Mouse (Mus musculus) hindbrain, postnatal 0 days (tissue): ENCODE data around the gene Rdh12. TPM values are rescaled to one million over a fixed set of nuclear protein-coding genes. Genes with fewer than 3 reads are reported as not detected.

Experiments used
- ATAC-seq: fragments of 200-750 bp; cut with Nextera tagmentation; 2 replicates; pipeline ENCODE4 v1.8.0; 2017; ENCODE audit warnings: mild to moderate bottlenecking, moderate TSS enrichment, moderate library complexity
- DNase-seq: peaks from one replicate; pipeline ENCODE4 v3.0.0-alpha.2; 2015; ENCODE audit warnings: low spot score
- H3K27ac ChIP-seq: fragments of 300-500 bp; sonication (generic); 2 replicates; pipeline ENCODE4 v1.5.1; 2014; ENCODE audit warnings: mild to moderate bottlenecking
- H3K27me3 ChIP-seq: fragments of 300-500 bp; sonication (generic); 2 replicates; pipeline ENCODE4 v1.6.1; 2014; ENCODE audit warnings: low read length, mixed read lengths; ENCODE audit not compliant: insufficient read depth
- H3K36me3 ChIP-seq: fragments of 300-500 bp; sonication (generic); 2 replicates; pipeline ENCODE4 v1.6.1; 2014; ENCODE audit warnings: low read length, mixed read lengths; ENCODE audit not compliant: insufficient read depth
- H3K4me1 ChIP-seq: fragments of 300-500 bp; sonication (generic); 2 replicates; pipeline ENCODE4 v1.6.1; 2014; ENCODE audit warnings: antibody characterized with exemption, low read length, mixed read lengths; ENCODE audit not compliant: insufficient read depth
- H3K4me2 ChIP-seq: fragments of 300-500 bp; sonication (generic); 2 replicates; pipeline ENCODE4 v1.6.1; 2014; ENCODE audit warnings: low read depth, mild to moderate bottlenecking, low read length, moderate library complexity, mixed read lengths
- H3K4me3 ChIP-seq: fragments of 300-500 bp; sonication (generic); 2 replicates; pipeline ENCODE4 v1.5.1; 2014; ENCODE audit warnings: low read length
- H3K9ac ChIP-seq: fragments of 300-500 bp; sonication (generic); replicated peaks from 2 replicates; pipeline ENCODE4 v1.6.1; 2014; ENCODE audit warnings: mild to moderate bottlenecking, low read length, moderate library complexity, mixed read lengths
- H3K9me3 ChIP-seq: fragments of 300-500 bp; sonication (generic); 2 replicates; pipeline ENCODE4 v1.6.1; 2016; ENCODE audit warnings: low read length, mixed read lengths
- CTCF ChIP-seq: IDR thresholded peaks from 2 replicates; pipeline ENCODE4 v1.5.1; 2016; ENCODE audit warnings: antibody characterized with exemption, control low read depth, low read depth
- WGBS: fragments of 180-500 bp; shearing (Covaris S2); extraction: QIAGEN DNeasy Blood & Tissue Kit; methylation state at CpG from one replicate; pipeline ENCODE4 v1.1.7; 2014; 5-methylcytosine and 5-hydroxymethylcytosine counted together
- polyA plus RNA-seq: library from polyadenylated mRNA; unstranded; fragments of >200 nt; fragmentation: Nextera tagmentation; extraction: Ambion mirVana; gene quantifications from 2 replicates; pipeline ENCODE4 v1.2.1, GENCODE M21; 2015
- total RNA-seq: library from RNA; depleted of rRNA; stranded (reverse); fragments of >200 nt; gene quantifications from 2 replicates; pipeline ENCODE4 v1.2.3, GENCODE M21; 2014; rRNA removed

Gene Rdh12
- total and polyA plus RNA-seq, 2 experiments from 2014 or later: 0.47 to 0.83 TPM

- H3K27me3 ChIP-seq: no peaks in the 10 kb centered on the region
- WGBS: 87% methylated on average over 3 of the region's 3 CpGs
- no peak for TF ChIP-seq CTCF
- no peak for DNase-seq
- H3K9ac ChIP-seq: no peak overlapping the region
- no peak overlapping the region for H3K4me3 ChIP-seq
- H3K4me1 ChIP-seq: no peaks in the 10 kb centered on the region
- peaks cover 73% of the 10 kb centered on the region for H3K36me3 ChIP-seq
- H3K27ac ChIP-seq: no peak overlapping the region
- no peak overlapping the region for H3K4me2 ChIP-seq
- no peaks in the 10 kb centered on the region for H3K9me3 ChIP-seq
- ATAC-seq: no peak
Measured at GRCm38 (mm10) chr12:79248110-79248509, 39.4 kb downstream of the Rdh12 start.

- Histone ChIP-seq H3K4me3 (no peak overlapping the region), H3K4me1 (no peaks in the 10 kb centered on the region), H3K27me3 (no peaks in the 10 kb centered on the region), H3K4me2 (no peak overlapping the region), H3K27ac (no peak overlapping the region), H3K9me3 (no peaks in the 10 kb centered on the region), H3K9ac (no peak overlapping the region), H3K36me3 (peaks cover 53% of the 10 kb centered on the region; the same call in 1 of the 2 replicates)
- TF ChIP-seq CTCF: no peak
- WGBS: 91% methylated on average over 9 of the region's 9 CpGs
- ATAC-seq (no peak), DNase-seq (no peak)
Measured at GRCm38 (mm10) chr12:79253294-79254053, 44.8 kb downstream of the Rdh12 start.

GRCm38 (mm10) chr12:79254975-79255374 is 46.3 kb downstream of the Rdh12 start:
- Histone ChIP-seq H3K9ac (no peak overlapping the region), H3K4me2 (no peak overlapping the region), H3K9me3 (no peaks in the 10 kb centered on the region), H3K4me1 (no peaks in the 10 kb centered on the region), H3K36me3 (peaks cover 48% of the 10 kb centered on the region; the same call in 1 of the 2 replicates), H3K27ac (no peak overlapping the region), H3K4me3 (no peak overlapping the region), H3K27me3 (no peaks in the 10 kb centered on the region)
- DNase-seq (no peak), ATAC-seq (no peak)
- TF ChIP-seq CTCF: no peak
- WGBS: 95% methylated on average over 10 of the region's 10 CpGs

- H3K36me3 ChIP-seq: peaks cover 52% of the 10 kb centered on the region
- 88% methylated on average over 2 of the region's 2 CpGs for WGBS
Measured at GRCm38 (mm10) chr12:79260154-79260553, 51.4 kb downstream of the Rdh12 start.

GRCm38 (mm10) chr12:79261035-79261434 is 52.3 kb downstream of the Rdh12 start:
- WGBS: 44% methylated on average over 5 of the region's 5 CpGs
- Histone ChIP-seq H3K27me3 (no peaks in the 10 kb centered on the region), H3K4me3 (no peak overlapping the region), H3K9ac (no peak overlapping the region), H3K9me3 (no peaks in the 10 kb centered on the region), H3K4me2 (no peak overlapping the region), H3K27ac (no peak overlapping the region), H3K36me3 (peaks cover 55% of the 10 kb centered on the region), H3K4me1 (no peaks in the 10 kb centered on the region)
- ATAC-seq (no peak), DNase-seq (peak; percentile 49)
- peak; percentile 54 for TF ChIP-seq CTCF

More at GRCm38 (mm10) chr12:79260154-79260553, 51.4 kb downstream of the Rdh12 start:
- H3K27me3 ChIP-seq: no peaks in the 10 kb centered on the region
- TF ChIP-seq CTCF: no peak
- no peak overlapping the region for H3K4me3 ChIP-seq
- ATAC-seq (no peak), DNase-seq (no peak)
- H3K9ac ChIP-seq: no peak overlapping the region
- H3K4me2 ChIP-seq: no peak overlapping the region
- H3K27ac ChIP-seq: no peak overlapping the region
- H3K9me3 ChIP-seq: no peaks in the 10 kb centered on the region
- H3K4me1 ChIP-seq: no peaks in the 10 kb centered on the region

Other genes with a start within 250 kb of the Rdh12 start
- 192 and 214 TPM in 2 replicates for gene Tmem229b, start 201.3 kb upstream of the Rdh12 start, total RNA-seq
- gene Tmem229b, start 201.3 kb upstream of the Rdh12 start, polyA plus RNA-seq: 51.0 and 54.4 TPM in 2 replicates
- 5.5 and 5.9 TPM in 2 replicates for gene Plekhh1, start 179.8 kb upstream of the Rdh12 start, total RNA-seq
- gene Plekhh1, start 179.8 kb upstream of the Rdh12 start, polyA plus RNA-seq: 1.2 and 1.4 TPM in 2 replicates
- gene Pigh, start 119.3 kb upstream of the Rdh12 start, total RNA-seq: 25.0 and 41.9 TPM in 2 replicates
- gene Pigh, start 119.3 kb upstream of the Rdh12 start, polyA plus RNA-seq: 12.8 TPM in 2 replicates
- gene Arg2, start 78.1 kb upstream of the Rdh12 start, total RNA-seq: 9.8 and 10.1 TPM in 2 replicates
- gene Arg2, start 78.1 kb upstream of the Rdh12 start, polyA plus RNA-seq: 19.5 and 20.5 TPM in 2 replicates
- gene Vti1b, start 36.2 kb upstream of the Rdh12 start, total RNA-seq: 49.4 and 59.7 TPM in 2 replicates
- gene Vti1b, start 36.2 kb upstream of the Rdh12 start, polyA plus RNA-seq: 217 and 218 TPM in 2 replicates
- 44.9 and 46.1 TPM in 2 replicates for gene Rdh11, start 16.6 kb upstream of the Rdh12 start, total RNA-seq
- 30.7 and 34.9 TPM in 2 replicates for gene Rdh11, start 16.6 kb upstream of the Rdh12 start, polyA plus RNA-seq
- 24.5 and 28.0 TPM in 2 replicates for gene Zfyve26, start 87.4 kb downstream of the Rdh12 start, total RNA-seq
- 6.6 and 7.7 TPM in 2 replicates for gene Zfyve26, start 87.4 kb downstream of the Rdh12 start, polyA plus RNA-seq
- gene Rad51b, start 88.4 kb downstream of the Rdh12 start, total RNA-seq: 1.1 and 1.4 TPM in 2 replicates
- 1.1 and 1.9 TPM in 2 replicates for gene Rad51b, start 88.4 kb downstream of the Rdh12 start, polyA plus RNA-seq